Mouse (Mus musculus) bone marrow macrophage, adult 2 months (primary cell): ENCODE measurements around the gene Fbxo27. TPM values are rescaled to one million over a fixed set of nuclear protein-coding genes. Genes with fewer than 3 reads are reported as not detected.

ENCODE experiments used
- H3K27ac ChIP-seq: 2 replicates; pipeline ENCODE4 v1.5.1; 2012; ENCODE audit warnings: low read depth, low read length; ENCODE audit not compliant: insufficient read depth
- H3K4me1 ChIP-seq: 2 replicates; pipeline ENCODE4 v1.6.1; 2012; ENCODE audit warnings: low read length; ENCODE audit not compliant: control insufficient read depth, insufficient read depth
- H3K4me3 ChIP-seq: 2 replicates; pipeline ENCODE4 v1.5.1; 2012; ENCODE audit warnings: mild to moderate bottlenecking, low read length, moderate library complexity; ENCODE audit not compliant: insufficient read depth
- CTCF ChIP-seq: IDR thresholded peaks from 2 replicates; pipeline ENCODE4 v1.5.1; 2012; ENCODE audit warnings: low read depth, mild to moderate bottlenecking, low read length, moderate library complexity
- POLR2A ChIP-seq: IDR thresholded peaks from 2 replicates; pipeline ENCODE4 v1.6.1; 2012; ENCODE audit warnings: mild to moderate bottlenecking, low read depth, low read length, borderline replicate concordance
- polyA plus RNA-seq: library from polyadenylated mRNA; stranded (reverse); fragments of >200 nt; gene quantifications from 2 replicates; pipeline ENCODE4 v1.2.4, GENCODE M21; 2012; ENCODE audit not compliant: missing spikeins, insufficient read depth, insufficient read length

Fbxo27 gene
- polyA plus RNA-seq, 1 experiment: not detected

GRCm38 (mm10) chr7:28741709-28742438 is 49.2 kb downstream of the Fbxo27 start, which contains the start of the genes Mrps12 and Sars2:
Gene Mrps12, minus strand, starts transcription at chr7:28741820.
Gene Sars2, plus strand, starts transcription at chr7:28741992.
- TF ChIP-seq POLR2A (peak; percentile 56; the same call in 1 of the 2 replicates), CTCF (peak; percentile 50; the same call in 1 of the 2 replicates)
- peaks cover 9% of the 10 kb centered on the region for H3K4me1 ChIP-seq
- H3K4me3 ChIP-seq: peak within 1 kb of the TSS; percentile 85
- H3K27ac ChIP-seq: peak within 1 kb of the TSS; percentile 66

Other genes starting within 250 kb of the Fbxo27 start
- gene Lrfn1, start 240.9 kb upstream of the Fbxo27 start, polyA plus RNA-seq: 3.2 and 3.6 TPM in 2 replicates
- not detected in 2 replicates for gene Ifnl2, start 182.4 kb upstream of the Fbxo27 start, polyA plus RNA-seq
- not detected in 2 replicates for gene Ifnl3, start 170.0 kb upstream of the Fbxo27 start, polyA plus RNA-seq
- gene Sycn, start 152.0 kb upstream of the Fbxo27 start, polyA plus RNA-seq: not detected in 2 replicates
- not detected in 2 replicates for gene Nccrp1, start 145.6 kb upstream of the Fbxo27 start, polyA plus RNA-seq
- gene Samd4b, start 94.7 kb upstream of the Fbxo27 start, polyA plus RNA-seq: 39.4 and 47.4 TPM in 2 replicates
- 10.7 and 11.7 TPM in 2 replicates for gene Pak4, start 94.7 kb upstream of the Fbxo27 start, polyA plus RNA-seq
- gene Acp7, start 61.5 kb upstream of the Fbxo27 start, polyA plus RNA-seq: not detected in 2 replicates
- 0.47 and 0.92 TPM in 2 replicates for gene Fbxo17, start 24.0 kb downstream of the Fbxo27 start, polyA plus RNA-seq
- gene Mrps12, start 49.0 kb downstream of the Fbxo27 start, polyA plus RNA-seq: 39.5 and 50.6 TPM in 2 replicates
- gene Sars2, start 49.1 kb downstream of the Fbxo27 start, polyA plus RNA-seq: 7.2 and 8.2 TPM in 2 replicates
- gene Ccer2, start 63.3 kb downstream of the Fbxo27 start, polyA plus RNA-seq: not detected in 2 replicates
- 190 and 192 TPM in 2 replicates for gene Sirt2, start 73.9 kb downstream of the Fbxo27 start, polyA plus RNA-seq
- gene Nfkbib, start 74.7 kb downstream of the Fbxo27 start, polyA plus RNA-seq: 32.1 and 33.4 TPM in 2 replicates
- gene Rinl, start 96.1 kb downstream of the Fbxo27 start, polyA plus RNA-seq: 33.3 and 36.4 TPM in 2 replicates
- gene Hnrnpl, start 115.7 kb downstream of the Fbxo27 start, polyA plus RNA-seq: 252 and 256 TPM in 2 replicates
- 85.7 and 96.1 TPM in 2 replicates for gene Ech1, start 132.4 kb downstream of the Fbxo27 start, polyA plus RNA-seq
- gene Lgals4, start 141.0 kb downstream of the Fbxo27 start, polyA plus RNA-seq: 1.9 and 2.8 TPM in 2 replicates
- not detected in 2 replicates for gene Lgals7, start 171.0 kb downstream of the Fbxo27 start, polyA plus RNA-seq
- not detected in 2 replicates for gene Capn12, start 188.6 kb downstream of the Fbxo27 start, polyA plus RNA-seq